Mouse (Mus musculus) forelimb bud, embryonic 11.5 days (tissue): ENCODE measurements around the gene Tpo.

Experiments
- DNase-seq: peaks from one replicate; pipeline ENCODE4 v3.0.0-alpha.2; 2012; ENCODE audit warnings: low read depth, low spot score

Tpo gene

DNA sequence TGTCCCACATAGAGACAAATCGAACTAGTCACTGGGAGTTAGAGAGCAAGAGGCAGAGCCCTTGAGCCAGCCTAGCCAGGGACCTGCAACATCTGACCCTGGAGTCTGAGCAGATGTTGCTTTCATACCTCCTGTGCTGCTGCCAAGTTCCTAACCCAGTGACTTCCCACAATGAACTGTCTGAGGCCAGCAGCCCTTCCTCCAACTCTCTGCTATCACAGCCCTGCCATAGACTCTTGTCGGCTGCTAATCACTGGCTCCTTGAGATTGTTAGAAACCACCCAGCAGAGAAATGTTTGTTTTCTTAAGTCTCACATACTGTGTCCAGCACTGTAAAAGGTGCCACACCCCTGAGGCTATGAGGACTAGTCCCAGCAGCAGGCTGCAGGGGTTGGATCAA is 56.1 kb downstream of the Tpo start:
- no peak for DNase-seq

DNA sequence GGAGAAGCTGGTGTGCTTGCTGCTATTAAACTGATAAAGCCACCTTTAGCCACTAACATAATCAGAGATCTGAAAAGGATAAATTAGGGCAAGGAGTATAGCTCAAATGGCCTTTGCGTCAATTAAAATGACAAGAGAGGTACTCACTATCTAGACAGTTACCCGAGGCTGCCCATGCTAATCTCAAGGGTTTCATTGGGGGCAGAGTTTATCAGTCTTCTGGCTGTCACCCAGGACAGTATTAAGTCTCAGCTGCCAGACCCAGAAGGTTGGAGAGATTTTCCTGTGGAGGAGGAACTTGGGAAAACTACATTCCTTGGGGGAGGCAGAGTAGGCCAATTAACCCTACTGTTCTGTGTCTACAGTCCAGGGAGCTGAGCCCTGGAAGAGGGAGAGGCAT is 63.1 kb downstream of the Tpo start:
- DNase-seq: no peak

DNA sequence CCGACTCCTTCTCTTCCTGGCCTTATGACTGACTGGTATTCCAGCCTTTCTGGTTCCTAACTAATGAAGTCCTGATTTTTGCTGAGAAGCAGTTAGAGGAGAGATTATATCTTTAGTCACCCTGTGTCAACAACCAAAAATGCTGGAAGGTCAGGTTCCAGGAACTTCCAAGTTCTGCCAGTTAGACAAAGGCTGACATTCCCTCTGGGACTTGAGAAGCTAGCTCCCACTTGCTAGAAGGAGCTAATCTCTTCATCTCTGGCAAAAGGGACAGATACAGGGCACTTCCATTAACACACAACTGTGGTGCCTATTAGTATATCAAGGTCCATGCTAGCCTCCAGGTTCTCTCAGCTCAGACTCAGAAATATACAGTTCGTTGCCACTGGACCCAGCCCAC is 64.6 kb downstream of the Tpo start:
- DNase-seq: no peak

DNA sequence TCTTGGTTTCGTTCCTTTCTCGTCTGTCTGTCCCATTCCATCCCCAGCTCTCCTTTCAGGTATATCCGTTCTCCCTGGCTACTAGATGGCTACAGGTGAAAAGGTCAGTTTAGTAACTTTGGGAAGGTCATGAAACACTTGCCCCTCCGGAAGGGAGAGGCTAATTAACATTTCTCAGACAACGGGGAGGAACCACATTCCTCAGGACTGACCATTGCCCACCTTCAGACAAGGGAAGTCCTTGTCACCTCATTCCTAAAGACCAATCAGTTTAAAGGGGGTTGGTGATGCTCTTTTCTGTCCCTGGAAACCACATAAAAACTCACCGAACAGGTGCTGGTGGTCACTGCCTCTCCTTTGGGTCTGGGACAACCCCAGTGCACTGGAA is 70.3 kb downstream of the Tpo start:
- DNase-seq: no peak

- DNase-seq: no peak
Measured at GRCm38 (mm10) chr12:30061503-30062117, 70.8 kb downstream of the Tpo start.

DNA sequence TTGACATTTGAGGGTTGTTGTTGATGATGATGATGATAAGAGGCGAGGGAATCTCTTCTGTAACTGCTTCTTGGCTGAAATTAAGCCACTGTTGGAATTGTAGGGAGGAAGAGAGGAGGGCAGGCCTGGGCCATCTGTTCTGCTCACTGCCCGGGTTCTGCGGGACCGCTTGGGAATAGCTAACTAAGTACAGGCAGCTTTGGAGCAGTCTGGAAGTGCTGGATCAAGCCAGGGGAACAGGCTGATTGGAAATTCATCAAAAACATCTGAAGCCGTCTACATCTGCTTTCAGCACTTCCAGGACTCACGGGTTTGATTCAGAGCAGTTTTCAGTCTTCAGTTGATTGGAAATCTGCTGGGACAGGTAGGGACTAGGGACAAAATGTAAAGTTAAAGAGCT is 74.4 kb downstream of the Tpo start:
- DNase-seq: peak; percentile 25

GRCm38 (mm10) chr12:30054761-30055540 is 77.5 kb downstream of the Tpo start:
- DNase-seq: no peak

- no peak for DNase-seq
Measured at GRCm38 (mm10) chr12:30050235-30050634, 82.2 kb downstream of the Tpo start.

GRCm38 (mm10) chr12:30049818-30050217 is 82.6 kb downstream of the Tpo start:
- DNase-seq: no peak

DNA sequence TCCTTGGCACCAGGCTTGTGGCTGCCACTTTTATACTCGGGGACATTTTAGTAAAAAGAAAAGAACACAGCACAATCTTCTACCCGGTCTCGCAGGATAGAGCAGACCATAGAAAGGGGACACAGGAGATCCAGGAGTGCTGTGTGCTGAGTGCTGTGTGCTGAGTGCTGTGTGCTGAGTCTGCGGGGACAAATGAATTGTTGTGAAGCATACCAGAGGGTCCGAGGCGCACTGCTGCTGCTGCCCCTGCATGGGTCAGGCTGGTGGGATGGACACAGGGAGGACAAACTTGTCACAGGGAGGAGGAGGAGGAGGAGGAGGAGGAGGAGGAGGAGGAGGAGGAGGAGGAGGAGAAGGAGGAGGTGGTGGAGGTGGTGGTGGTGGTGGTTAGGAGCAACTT is 83.6 kb downstream of the Tpo start:
- DNase-seq: no peak

DNA sequence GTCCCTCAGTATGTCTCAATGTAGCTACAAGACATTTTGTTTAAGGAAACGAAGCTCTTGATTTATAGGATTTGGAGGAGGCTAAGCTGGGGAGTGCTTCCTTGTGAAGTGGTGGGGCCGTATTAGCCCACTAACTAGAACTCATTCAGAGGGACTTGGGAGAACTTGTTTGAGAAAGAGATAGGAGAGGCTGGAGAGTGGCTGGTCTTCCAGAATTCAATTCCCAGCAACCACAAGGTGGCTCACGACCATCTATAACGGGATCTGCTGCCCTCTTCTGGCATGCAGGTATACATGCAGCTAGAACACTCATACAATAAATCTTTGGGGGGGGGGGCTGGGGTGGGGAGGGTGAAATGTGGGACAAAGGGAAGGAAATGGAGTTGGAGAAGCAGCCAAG is 92.3 kb downstream of the Tpo start:
- DNase-seq: peak; percentile 31

DNA sequence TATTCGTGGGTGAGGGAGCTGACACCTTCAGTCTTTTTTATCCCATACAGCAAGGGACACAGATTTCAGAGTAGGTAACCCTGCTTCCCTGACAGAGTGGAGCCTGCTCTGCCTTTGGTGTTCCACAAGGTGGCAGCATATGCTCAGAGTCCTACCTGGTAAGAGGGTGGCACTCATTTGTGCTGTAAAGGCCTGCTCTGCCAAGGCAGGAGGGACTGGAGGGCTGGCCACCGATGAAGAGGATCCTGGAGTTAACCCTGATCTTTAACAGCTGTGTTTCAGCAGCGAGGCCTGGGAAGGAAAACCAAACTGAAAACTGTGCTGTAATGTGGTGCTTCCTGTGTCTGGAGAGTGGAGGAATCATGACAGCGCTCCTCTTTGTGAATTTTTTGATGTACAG is 92.9 kb downstream of the Tpo start:
- DNase-seq: peak; percentile 54

GRCm38 (mm10) chr12:30036569-30037055 is 95.8 kb downstream of the Tpo start:
- no peak for DNase-seq

DNA sequence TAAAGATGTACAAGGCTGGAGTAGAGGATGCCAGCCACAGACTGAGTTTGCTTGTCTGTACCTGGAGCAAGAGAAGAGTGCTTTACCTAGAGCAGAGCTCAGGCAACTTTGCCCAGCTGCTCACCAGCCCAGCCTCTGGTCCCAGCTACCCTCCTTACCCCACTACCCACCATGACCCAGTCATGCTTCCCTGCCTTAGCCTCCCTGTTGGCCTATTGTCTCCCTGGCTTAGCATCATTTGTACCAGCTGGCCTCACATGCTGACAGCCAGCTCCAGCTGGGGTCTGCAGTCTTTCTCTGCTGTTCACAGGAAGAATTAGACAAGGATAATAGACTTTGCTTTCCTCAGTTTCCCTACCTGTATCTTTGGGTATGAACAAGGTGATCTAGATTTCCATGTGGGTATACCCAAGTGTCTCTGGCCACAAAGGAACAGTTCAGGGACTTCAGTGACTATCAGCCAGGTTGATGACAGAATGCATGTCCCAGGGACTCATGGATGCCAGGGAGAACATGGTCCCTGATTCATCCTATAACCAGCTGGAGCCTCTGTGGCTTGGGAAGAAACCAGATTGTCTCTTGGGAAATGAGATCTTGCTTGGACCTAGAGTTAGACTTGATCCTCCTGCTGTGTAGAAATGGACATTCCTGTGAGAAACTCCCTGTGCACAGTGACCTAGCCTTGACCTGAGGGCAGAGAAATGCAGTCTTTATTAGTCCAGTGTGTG is 96.4 kb downstream of the Tpo start:
- no peak for DNase-seq

GRCm38 (mm10) chr12:30035406-30035805 is 97.0 kb downstream of the Tpo start:
- DNase-seq: no peak

- DNase-seq: no peak
Measured at GRCm38 (mm10) chr12:30034681-30035080, 97.7 kb downstream of the Tpo start.

GRCm38 (mm10) chr12:30030571-30030970 is 101.9 kb downstream of the Tpo start:
- DNase-seq: no peak

GRCm38 (mm10) chr12:30029111-30029510 is 103.3 kb downstream of the Tpo start:
- DNase-seq: no peak

DNA sequence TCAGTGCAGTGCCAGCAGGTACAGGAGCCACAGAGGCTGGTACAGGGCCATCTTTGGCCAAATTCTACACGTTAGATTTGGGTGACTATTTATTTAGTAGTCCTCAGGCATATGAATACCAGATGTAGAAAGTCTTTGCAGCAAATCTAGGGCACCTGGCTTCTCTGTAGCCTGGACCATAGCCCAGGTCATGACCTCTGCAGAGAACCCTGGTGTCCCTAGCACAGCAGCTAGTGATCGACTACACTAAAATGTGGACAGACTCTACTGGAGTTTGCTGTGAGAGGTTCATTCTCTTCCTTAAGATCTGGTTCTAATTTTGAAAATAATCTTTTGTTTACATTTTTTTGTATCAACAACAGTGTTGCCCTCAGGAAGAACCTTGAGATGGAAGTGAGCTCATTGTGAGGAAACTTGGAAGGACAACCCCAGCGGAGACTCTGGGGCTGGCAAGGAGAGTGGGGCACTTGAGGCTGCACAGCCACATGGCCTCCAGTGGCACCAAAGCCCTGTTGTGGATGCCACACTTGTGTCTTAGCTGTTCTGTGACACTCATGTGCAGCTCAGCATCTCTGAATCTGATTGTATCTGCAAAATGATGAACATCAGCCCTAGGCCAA is 104.6 kb downstream of the Tpo start:
- no peak for DNase-seq

GRCm38 (mm10) chr12:30024264-30024825 is 108.1 kb downstream of the Tpo start:
- no peak for DNase-seq

GRCm38 (mm10) chr12:30023491-30023890 is 108.9 kb downstream of the Tpo start:
- no peak for DNase-seq

DNA sequence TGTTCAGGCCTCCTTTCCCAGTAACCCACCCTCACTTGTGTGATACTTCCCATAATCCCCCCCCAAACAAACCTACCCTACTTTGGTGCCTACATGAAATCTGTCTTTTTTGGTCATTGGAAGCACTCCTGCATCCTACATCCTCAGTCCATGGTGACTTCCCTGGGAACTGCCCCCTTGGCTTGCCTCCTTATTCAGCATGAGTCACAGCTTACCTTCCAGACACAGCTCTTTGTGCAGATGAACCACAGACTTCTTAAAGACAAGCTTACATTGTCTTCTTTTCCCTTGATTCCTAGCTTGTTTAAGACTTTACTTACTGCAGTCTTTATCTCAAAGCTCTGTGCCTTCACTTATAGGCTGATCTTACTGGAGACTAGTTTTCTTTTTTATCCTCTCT is 112.0 kb downstream of the Tpo start:
- no peak for DNase-seq
